Mouse (Mus musculus) ES-Bruce4 (cell line): ENCODE measurements at regions not wholly inside any gene's neighbourhood (a gene's known extent, or its start where the extent isn't known, plus 50 kb on each side); places are given as distances from the start of the nearest gene placed in this dataset.

Source experiments
- CTCF ChIP-seq: IDR thresholded peaks from one replicate; pipeline ENCODE4 v1.8.1; 2011; ENCODE audit warnings: low read depth, low read length
- EP300 ChIP-seq: IDR thresholded peaks from 2 replicates; pipeline ENCODE4 v1.6.1; 2011; ENCODE audit warnings: low read depth, low read length; ENCODE audit not compliant: insufficient read depth
- POLR2A ChIP-seq: IDR thresholded peaks from one replicate; pipeline ENCODE4 v1.8.1; 2011; ENCODE audit warnings: low read length; ENCODE audit not compliant: insufficient read depth

- TF ChIP-seq POLR2A (no peak), CTCF (no peak), EP300 (no peak)
These were observed 1526.5 kb upstream of the Tenm2 start for GRCm38 (mm10) chr11:38762241-38762640.
